Mouse (Mus musculus) midbrain, postnatal 0 days (tissue): ENCODE measurements at regions not wholly inside any gene's neighbourhood (a gene's known extent, or its start where the extent isn't known, plus 50 kb on each side); places are given as distances from the start of the nearest gene placed in this dataset.

Experiments
- ATAC-seq: fragments of 200-750 bp; cut with Nextera tagmentation; 2 replicates; pipeline ENCODE4 v1.8.0; 2017; ENCODE audit warnings: moderate number of reproducible peaks, mild to moderate bottlenecking, moderate TSS enrichment, moderate library complexity; ENCODE audit not compliant: low FRiP score
- DNase-seq: peaks from one replicate; pipeline ENCODE4 v3.0.0-alpha.2; 2015; ENCODE audit warnings: low spot score
- H3K27ac ChIP-seq: fragments of 300-500 bp; sonication (generic); 2 replicates; pipeline ENCODE4 v1.5.1; 2014; ENCODE audit warnings: low read depth, mild to moderate bottlenecking, low read length, mixed read lengths
- H3K27me3 ChIP-seq: fragments of 300-500 bp; sonication (generic); 2 replicates; pipeline ENCODE4 v1.6.1; 2014; ENCODE audit warnings: low read length, control low read depth, mixed read lengths; ENCODE audit not compliant: insufficient read depth
- H3K36me3 ChIP-seq: fragments of 300-500 bp; sonication (generic); 2 replicates; pipeline ENCODE4 v1.6.1; 2014; ENCODE audit warnings: low read length, control low read depth, mixed read lengths; ENCODE audit not compliant: insufficient read depth
- H3K4me1 ChIP-seq: fragments of 300-500 bp; sonication (generic); 2 replicates; pipeline ENCODE4 v1.6.1; 2014; ENCODE audit warnings: mild to moderate bottlenecking, control low read depth, antibody characterized with exemption, low read length, mixed read lengths; ENCODE audit not compliant: insufficient read depth
- H3K4me2 ChIP-seq: fragments of 300-500 bp; sonication (generic); 2 replicates; pipeline ENCODE4 v1.6.1; 2014; ENCODE audit warnings: low read depth, mild to moderate bottlenecking, low read length, mixed read lengths; ENCODE audit not compliant: poor library complexity, severe bottlenecking
- H3K4me3 ChIP-seq: fragments of 300-500 bp; sonication (generic); 2 replicates; pipeline ENCODE4 v1.5.1; 2014; ENCODE audit warnings: low read depth, mild to moderate bottlenecking, low read length, moderate library complexity
- H3K9ac ChIP-seq: fragments of 300-500 bp; sonication (generic); replicated peaks from 2 replicates; pipeline ENCODE4 v1.6.1; 2014; ENCODE audit warnings: mild to moderate bottlenecking, low read length, moderate library complexity, mixed read lengths; ENCODE audit not compliant: poor library complexity, severe bottlenecking
- H3K9me3 ChIP-seq: fragments of 300-500 bp; sonication (generic); 2 replicates; pipeline ENCODE4 v1.6.1; 2016; ENCODE audit warnings: low read length, control low read depth
- CTCF ChIP-seq: IDR thresholded peaks from 2 replicates; pipeline ENCODE4 v1.5.1; 2016; ENCODE audit warnings: antibody characterized with exemption, mild to moderate bottlenecking
- WGBS: fragments of 180-500 bp; shearing (Covaris S2); extraction: QIAGEN DNeasy Blood & Tissue Kit; methylation state at CpG from one replicate; pipeline ENCODE4 v1.1.7; 2014; 5-methylcytosine and 5-hydroxymethylcytosine counted together

- TF ChIP-seq CTCF = no peak
- ATAC-seq (no peak), DNase-seq (no peak)
- Histone ChIP-seq H3K4me2 (no peak overlapping the region), H3K27me3 (no peaks in the 10 kb centered on the region), H3K9ac (no peak overlapping the region), H3K4me1 (no peaks in the 10 kb centered on the region), H3K9me3 (no peaks in the 10 kb centered on the region), H3K4me3 (no peak overlapping the region), H3K27ac (no peak overlapping the region), H3K36me3 (no peaks in the 10 kb centered on the region)
- 78% methylated on average over 4 of the region's 4 CpGs for WGBS
Measured at GRCm38 (mm10) chr6:34246512-34246911, 69.6 kb upstream of the Slc35b4 start.

DNA sequence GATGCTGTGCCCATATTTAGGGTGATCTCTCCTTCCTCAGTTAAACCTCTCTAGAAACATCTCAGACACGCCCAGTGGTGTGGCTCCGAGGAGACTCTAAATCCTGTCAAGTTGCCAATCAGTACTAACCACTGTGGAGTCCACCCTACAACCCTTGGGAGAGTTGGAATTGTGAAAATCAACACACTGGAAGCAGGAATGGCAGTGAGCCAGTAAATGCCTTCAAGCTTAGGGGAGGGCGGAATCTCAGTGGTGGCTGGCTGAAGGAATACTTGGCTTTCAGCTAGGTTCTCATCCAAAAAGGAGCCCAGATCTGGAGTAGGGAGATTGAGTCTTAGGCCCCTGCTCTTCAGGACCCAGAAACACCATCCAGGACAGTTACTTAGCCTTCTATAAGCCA, 66.1 kb upstream of the Slc35b4 start:
- H3K4me2 ChIP-seq = no peak overlapping the region
- no peaks in the 10 kb centered on the region for H3K9me3 ChIP-seq
- 78% methylated on average over 3 of the region's 3 CpGs for WGBS
- DNase-seq (no peak), ATAC-seq (no peak)
- no peak for TF ChIP-seq CTCF
- no peak overlapping the region for H3K27ac ChIP-seq
- H3K4me1 ChIP-seq = no peaks in the 10 kb centered on the region
- no peak overlapping the region for H3K4me3 ChIP-seq
- no peaks in the 10 kb centered on the region for H3K36me3 ChIP-seq
- no peaks in the 10 kb centered on the region for H3K27me3 ChIP-seq
- no peak overlapping the region for H3K9ac ChIP-seq

- Histone ChIP-seq H3K4me1 (no peaks in the 10 kb centered on the region), H3K4me2 (no peak overlapping the region), H3K27ac (no peak overlapping the region), H3K9me3 (no peaks in the 10 kb centered on the region), H3K27me3 (no peaks in the 10 kb centered on the region), H3K36me3 (no peaks in the 10 kb centered on the region), H3K4me3 (no peak overlapping the region), H3K9ac (no peak overlapping the region)
- DNase-seq (no peak), ATAC-seq (no peak)
- no peak for TF ChIP-seq CTCF
- 34% methylated on average over 9 of the region's 9 CpGs for WGBS
Measured at GRCm38 (mm10) chr6:34242486-34242885, 65.6 kb upstream of the Slc35b4 start.

GRCm38 (mm10) chr6:34235132-34235531, 58.2 kb upstream of the Slc35b4 start:
- Histone ChIP-seq H3K36me3 (no peaks in the 10 kb centered on the region), H3K4me1 (no peaks in the 10 kb centered on the region), H3K9ac (no peak overlapping the region), H3K4me3 (no peak overlapping the region), H3K27ac (no peak overlapping the region), H3K4me2 (no peak overlapping the region), H3K27me3 (no peaks in the 10 kb centered on the region), H3K9me3 (no peaks in the 10 kb centered on the region)
- WGBS = 35% methylated on average over 10 of the region's 10 CpGs
- DNase-seq (no peak), ATAC-seq (no peak)
- no peak for TF ChIP-seq CTCF

DNA sequence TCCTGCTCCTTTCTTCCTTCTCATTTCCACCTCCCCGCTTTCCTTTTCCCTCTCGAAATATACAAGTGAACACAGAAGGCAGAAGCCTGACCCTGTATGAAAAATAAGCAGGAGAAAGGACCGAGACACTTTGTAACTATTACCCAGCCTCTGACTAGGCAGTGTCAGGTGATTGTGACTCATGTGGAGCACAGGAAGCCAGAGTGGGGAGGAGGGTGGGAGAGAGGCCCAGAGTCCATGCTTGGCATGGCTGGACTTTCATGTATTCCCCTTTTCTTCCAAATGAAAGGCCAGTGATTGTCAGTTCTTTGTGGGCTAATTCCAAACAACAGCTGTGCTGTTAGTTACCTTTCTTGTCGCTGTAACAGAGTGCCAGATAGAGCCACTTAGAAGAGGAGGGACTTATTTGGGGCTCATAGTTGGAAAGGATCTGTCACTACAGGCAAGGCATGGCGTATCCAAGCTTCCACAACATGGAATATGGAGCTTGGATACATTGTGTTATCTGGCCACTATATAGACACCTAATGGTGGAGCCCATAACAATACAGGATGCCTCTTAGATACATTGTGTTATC, 57.6 kb upstream of the Slc35b4 start:
- no peak overlapping the region for H3K4me2 ChIP-seq
- H3K4me3 ChIP-seq = no peak overlapping the region
- no peak for ATAC-seq
- no peak for DNase-seq
- no peaks in the 10 kb centered on the region for H3K36me3 ChIP-seq
- TF ChIP-seq CTCF = no peak
- H3K27ac ChIP-seq = no peak overlapping the region
- no peaks in the 10 kb centered on the region for H3K4me1 ChIP-seq
- no peaks in the 10 kb centered on the region for H3K9me3 ChIP-seq
- no peak overlapping the region for H3K9ac ChIP-seq
- no peaks in the 10 kb centered on the region for H3K27me3 ChIP-seq
- 82% methylated on average over 5 of the region's 5 CpGs for WGBS

GRCm38 (mm10) chr6:34230768-34231381, 54.0 kb upstream of the Slc35b4 start:
- Histone ChIP-seq H3K4me3 (no peak overlapping the region), H3K36me3 (no peaks in the 10 kb centered on the region), H3K4me2 (no peak overlapping the region), H3K27ac (no peak overlapping the region), H3K27me3 (no peaks in the 10 kb centered on the region; the same call in 1 of the 2 replicates), H3K9me3 (no peaks in the 10 kb centered on the region), H3K4me1 (no peaks in the 10 kb centered on the region), H3K9ac (no peak overlapping the region)
- peak; percentile 95 for TF ChIP-seq CTCF
- WGBS = 37% methylated on average over 13 of the region's 13 CpGs
- ATAC-seq (no peak), DNase-seq (peak; percentile 83)
